Mouse (Mus musculus) bone marrow macrophage, adult 2 months (primary cell): Measurements from ENCODE around the gene Ube2c.

Experiments used
- CTCF ChIP-seq: IDR thresholded peaks from 2 replicates; pipeline ENCODE4 v1.5.1; 2012; ENCODE audit warnings: low read depth, mild to moderate bottlenecking, low read length, moderate library complexity
- POLR2A ChIP-seq: IDR thresholded peaks from 2 replicates; pipeline ENCODE4 v1.6.1; 2012; ENCODE audit warnings: mild to moderate bottlenecking, low read depth, low read length, borderline replicate concordance

GRCm38 (mm10) chr2:164803921-164804313, 34.2 kb downstream of the Ube2c start:
- TF ChIP-seq CTCF = no peak
- TF ChIP-seq POLR2A = no peak
